Comparison of ENCODE assay signal across 24 mouse cellular contexts in genomic region chr1:38869398-38870195, GRCm38 (mm10). TPM values are rescaled to one million over a fixed set of nuclear protein-coding genes. Genes with fewer than 3 reads are reported as not detected.
DNase-seq lines count a peak whose midpoint lies in the region; ATAC-seq and TF ChIP-seq lines count a peak whose summit lies in the region.
"Had no signal": no experiment of that assay in that cellular context is flagged by ENCODE, and none has a peak within 500 bp of the region (broad histone marks: within the 10 kb centered on the region; RNA-seq: fewer than 3 reads in every experiment).

No protein-coding gene starts in this region.

- ATAC-seq in stomach, embryonic 16.5 days (ENCODE audit: insufficient read depth, low FRiP score), result 0 out of 2 replicates have a peak, but pooled peaks have one; percentile 21
- ATAC-seq in stomach, postnatal 0 days (ENCODE audit: low FRiP score, low TSS enrichment), result no peak
- no peak for ATAC-seq in megakaryocyte, adult 5-6 weeks (ENCODE audit: poor library complexity, severe bottlenecking)
- ATAC-seq: forebrain, embryonic 15.5 days had no signal

- no peak overlapping the region for H3K27ac ChIP-seq in stomach, embryonic 16.5 days (ENCODE audit: low read length)
- no peak overlapping the region for H3K27ac ChIP-seq in stomach, postnatal 0 days (replicated peaks)
- peak overlapping the region; percentile 53; the same call in 1 of the 2 replicates for H3K27ac ChIP-seq in ES-E14 (ENCODE audit: insufficient read depth, low read depth, low read length, poor library complexity, severe bottlenecking)
- H3K27ac ChIP-seq: embryonic facial prominence, embryonic 15.5 days; forebrain, embryonic 15.5 days; heart, adult 2 months; heart, embryonic 15.5 days; hindbrain, embryonic 13.5 days had no signal

- no peak overlapping the region for H3K9ac ChIP-seq in stomach, embryonic 16.5 days (ENCODE audit: low read length)
- H3K9ac ChIP-seq in stomach, postnatal 0 days (ENCODE audit: low read length), result no peak overlapping the region
- H3K9ac ChIP-seq in ES-E14 (ENCODE audit: insufficient read depth, low read depth, low read length, poor library complexity, severe bottlenecking), result no peak overlapping the region
- H3K9ac ChIP-seq: embryonic facial prominence, embryonic 15.5 days; forebrain, embryonic 15.5 days; heart, embryonic 15.5 days; hindbrain, embryonic 13.5 days had no signal

- TF ChIP-seq CTCF in stomach, postnatal 0 days (IDR thresholded peaks at IDR 0.05; ENCODE audit: low read depth), result no peak
- no peak for TF ChIP-seq CTCF in E14TG2a.4 (conservative IDR thresholded peaks at IDR 0.05; ENCODE audit: low read length)

- H3K4me1 ChIP-seq in stomach, embryonic 16.5 days (ENCODE audit: control insufficient read depth, insufficient read depth, low read length), result no peaks in the 10 kb centered on the region; the same call in 1 of the 2 replicates
- no peaks in the 10 kb centered on the region for H3K4me1 ChIP-seq in stomach, postnatal 0 days (replicated peaks; ENCODE audit: control insufficient read depth, insufficient read depth)
- H3K4me1 ChIP-seq in E14TG2a.4 (replicated peaks; ENCODE audit: low read depth, low read length) (peaks cover 55% of the 10 kb centered on the region), ES-E14 (ENCODE audit: control insufficient read depth in 2 of 2, insufficient read depth in 2 of 2, low read length in 2 of 2, poor library complexity in 1 of 2) (peaks cover 0 to 14% of the 10 kb centered on the region in 2 experiments; a peak in 1 of 4 replicates)
- H3K4me1 ChIP-seq: embryonic facial prominence, embryonic 15.5 days; forebrain, embryonic 15.5 days; heart, embryonic 15.5 days; hindbrain, embryonic 13.5 days had no signal

- 45% methylated on average over 13 of the region's 13 CpGs for WGBS in stomach, embryonic 16.5 days
- 49% methylated on average over 12 of the region's 13 CpGs for WGBS in stomach, postnatal 0 days

- no peaks in the 10 kb centered on the region for H3K27me3 ChIP-seq in stomach, embryonic 16.5 days (ENCODE audit: control insufficient read depth, insufficient read depth, low read length)
- H3K27me3 ChIP-seq in stomach, postnatal 0 days (ENCODE audit: control insufficient read depth, insufficient read depth, low read length), result no peaks in the 10 kb centered on the region
- no peaks in the 10 kb centered on the region for H3K27me3 ChIP-seq in E14TG2a.4 (ENCODE audit: insufficient read depth, low read length)
- H3K27me3 ChIP-seq: embryonic facial prominence, embryonic 15.5 days; forebrain, embryonic 15.5 days; heart, embryonic 15.5 days; hindbrain, embryonic 13.5 days had no signal

- no peak overlapping the region for H3K4me2 ChIP-seq in stomach, embryonic 16.5 days (ENCODE audit: low read depth, low read length)
- no peak overlapping the region for H3K4me2 ChIP-seq in stomach, postnatal 0 days (replicated peaks; ENCODE audit: low read depth)
- H3K4me2 ChIP-seq: embryonic facial prominence, embryonic 15.5 days; forebrain, embryonic 15.5 days; heart, embryonic 11.5 days; heart, embryonic 15.5 days; hindbrain, embryonic 13.5 days had no signal

- no peaks in the 10 kb centered on the region for H3K36me3 ChIP-seq in stomach, embryonic 16.5 days (ENCODE audit: control insufficient read depth, insufficient read depth, low read length)
- no peaks in the 10 kb centered on the region for H3K36me3 ChIP-seq in stomach, postnatal 0 days (ENCODE audit: control insufficient read depth, insufficient read depth, low read length)
- peaks cover 54% of the 10 kb centered on the region for H3K36me3 ChIP-seq in E14TG2a.4 (ENCODE audit: insufficient read depth, low read length)
- H3K36me3 ChIP-seq in ES-E14 (ENCODE audit: control insufficient read depth, insufficient read depth, low read length, poor library complexity, severe bottlenecking), result peaks cover 13% of the 10 kb centered on the region; the same call in 1 of the 2 replicates
- H3K36me3 ChIP-seq: heart, embryonic 15.5 days had no signal

- H3K4me3 ChIP-seq in stomach, embryonic 16.5 days (replicated peaks; ENCODE audit: low read length), result no peak overlapping the region
- H3K4me3 ChIP-seq in stomach, postnatal 0 days (ENCODE audit: low read depth, low read length), result no peak overlapping the region
- H3K4me3 ChIP-seq in E14TG2a.4 (replicated peaks; ENCODE audit: low read length), result 0 out of 2 replicates have a peak overlapping the region, but pooled peaks have one; percentile 7
- no peak overlapping the region for H3K4me3 ChIP-seq in ES-E14 (ENCODE audit: insufficient read depth in 1 of 2, low read depth in 1 of 2, low read length in 2 of 2, poor library complexity in 1 of 2, severe bottlenecking in 1 of 2)
- H3K4me3 ChIP-seq: embryonic facial prominence, embryonic 15.5 days; erythroblast, embryonic 14.5 days; forebrain, embryonic 15.5 days; heart, adult 2 months; heart, embryonic 15.5 days; hindbrain, embryonic 13.5 days had no signal

- H3K9me3 ChIP-seq in stomach, embryonic 16.5 days (replicated peaks; ENCODE audit: control insufficient read depth, low read length), result no peaks in the 10 kb centered on the region
- no peaks in the 10 kb centered on the region for H3K9me3 ChIP-seq in stomach, postnatal 0 days (ENCODE audit: control insufficient read depth, low read length)
- no peaks in the 10 kb centered on the region for H3K9me3 ChIP-seq in E14TG2a.4 (ENCODE audit: low read length)
- H3K9me3 ChIP-seq in ES-E14 (ENCODE audit: control insufficient read depth, insufficient read depth, low read depth, low read length), result no peaks in the 10 kb centered on the region
- H3K9me3 ChIP-seq: embryonic facial prominence, embryonic 15.5 days; forebrain, embryonic 15.5 days; heart, embryonic 15.5 days; hindbrain, embryonic 13.5 days had no signal

- in situ Hi-C loops in ES-E14 (cut with MboI; ENCODE audit: low sequenced_read_pairs in 2 of 2, unreplicated experiment in 2 of 2), result loop anchor here in 1 of 2 experiments (10.0 kb wide), 1 partner anchor 65 kb away; the partner anchor contains the start of gene Nms

- TF ChIP-seq EP300 in stomach, postnatal 0 days (optimal IDR thresholded peaks at IDR 0.05), result no peak

- DNase-seq in stomach, postnatal 0 days (ENCODE audit: low spot score), result no peak
- DNase-seq in ES-E14 (ENCODE audit: low read depth, low spot score), result peak; percentile 42
- peak; percentile 69 for DNase-seq in ZHBTc4 (ENCODE audit: low read depth, low spot score)
- no peak for DNase-seq in adrenal gland, postnatal 10 days
- no peak for DNase-seq in gastrocnemius, adult 18-20 months (ENCODE audit: low spot score)
- DNase-seq: adrenal gland, postnatal 14 days; cerebellum, adult 11-12 months; cerebellum, adult 9-10 months; cerebellum, postnatal 25 days; gastrocnemius, postnatal 14 days; heart, adult 2 months; heart, postnatal 14 days; kidney, adult 18-20 months had no signal

TF ChIP-seq in ES-E14, 5 proteins besides CTCF, POLR2A, EP300 and RAD21:
- TF ChIP-seq CHD2 (IDR thresholded peaks at IDR 0.05; ENCODE audit: low read depth, low read length) (no peak), ZNF384 (IDR thresholded peaks at IDR 0.05; ENCODE audit: low read depth, low read length) (no peak), ZC3H11A (IDR thresholded peaks at IDR 0.05; ENCODE audit: borderline replicate concordance, low read depth, low read length) (no peak), HCFC1 (IDR thresholded peaks at IDR 0.05; ENCODE audit: borderline replicate concordance, insufficient read depth, low read length) (no peak), MAFK (IDR thresholded peaks at IDR 0.05; ENCODE audit: insufficient read depth, low read depth, low read length) (no peak)

RNA-seq across cellular contexts. Expression of gene Chst10, which starts 28.4 kb away (rescaled TPM):
- polyA plus RNA-seq in stomach, embryonic 16.5 days (2015; fragmentation: Nextera tagmentation; extraction: Ambion mirVana), result 2.7 TPM in 2 replicates
- 1.3 and 1.8 TPM in 2 replicates for polyA plus RNA-seq in stomach, postnatal 0 days (2015; fragmentation: Nextera tagmentation; extraction: Ambion mirVana)
- 5.1 and 8.9 TPM in 2 replicates for total RNA-seq in ES-E14 (2012; rRNA removed)
- 0.54 and 0.59 TPM in 2 replicates for total RNA-seq in megakaryocyte, adult 5-6 weeks (2015)
- 0.26 and 0.37 TPM in 2 replicates for total RNA-seq in megakaryocyte, adult 5-6 weeks (2017)
- 1 to 10 TPM; 1.5 to 2.5 TPM for total RNA-seq in adrenal gland, postnatal 10 days (2021)
- total RNA-seq in gastrocnemius, adult 18-20 months (2021), result under 1 TPM; 0.17 to 0.25 TPM

RNA-seq across cellular contexts. Expression of gene Lonrf2, which starts 33.1 kb away (rescaled TPM):
- polyA plus RNA-seq in stomach, embryonic 16.5 days (2015; fragmentation: Nextera tagmentation; extraction: Ambion mirVana), result 0.76 and 1.00 TPM in 2 replicates
- polyA plus RNA-seq in stomach, postnatal 0 days (2015; fragmentation: Nextera tagmentation; extraction: Ambion mirVana), result 0.46 and 0.54 TPM in 2 replicates
- 0.69 and 1.5 TPM in 2 replicates for total RNA-seq in ES-E14 (2012; rRNA removed)
- total RNA-seq in megakaryocyte, adult 5-6 weeks (2015), result 0.11 TPM in 1 of 2 replicates, not detected in the other
- total RNA-seq in megakaryocyte, adult 5-6 weeks (2017), result 0.07 and 0.08 TPM in 2 replicates
- total RNA-seq in adrenal gland, postnatal 10 days (2021), result 1 to 10 TPM; 4.3 to 6.7 TPM
- under 1 TPM; 0.24 to 0.50 TPM for total RNA-seq in gastrocnemius, adult 18-20 months (2021)
- total RNA-seq: MEL had no signal
- polyA plus RNA-seq: C2C12; erythroblast, embryonic 14.5 days had no signal

Comparison
In these comparisons a context has a peak if more than half of its experiments do, and no peak if none do; other contexts are left out.
1. DNase-seq: peak in ES-E14 (single experiment) and ZHBTc4 (single experiment); none in stomach, postnatal 0 days (single experiment), adrenal gland, postnatal 10 days (single experiment) and gastrocnemius, adult 18-20 months (single experiment).